Mouse (Mus musculus) brain, adult 2 months (tissue): Measurements from ENCODE around the gene Rnf115.

Source experiments
- DNase-seq: peaks from one replicate; pipeline ENCODE4 v3.0.0; 2011; ENCODE audit warnings: low read depth, low spot score

The Rnf115 gene

DNA sequence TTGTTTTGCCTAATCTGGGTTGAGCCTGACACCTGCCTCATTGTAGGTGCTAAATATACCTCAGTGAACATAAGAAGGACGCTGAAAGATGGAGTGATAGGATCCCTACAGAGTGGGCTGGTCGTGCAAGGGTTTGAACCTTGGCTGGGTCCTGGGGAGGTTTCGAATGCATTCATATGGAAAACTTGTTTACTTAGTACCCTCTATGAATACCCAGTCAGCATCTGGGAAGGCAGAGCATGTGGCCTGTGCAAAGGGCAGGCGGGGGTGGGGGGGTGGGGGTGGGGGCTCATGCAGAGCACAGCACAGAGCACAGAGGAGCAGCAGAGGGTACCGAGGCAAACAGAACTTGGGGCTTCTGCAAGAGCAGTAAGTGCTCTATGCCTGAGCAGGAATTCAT is 105.5 kb downstream of the Rnf115 start:
- no peak for DNase-seq

GRCm38 (mm10) chr3:96834587-96835348 is 107.3 kb downstream of the Rnf115 start:
- no peak for DNase-seq

- no peak for DNase-seq
Measured at GRCm38 (mm10) chr3:96836414-96836813, 109.0 kb downstream of the Rnf115 start.

- no peak for DNase-seq
Measured at GRCm38 (mm10) chr3:96838996-96839645, 111.7 kb downstream of the Rnf115 start.
